Mouse (Mus musculus) embryonic facial prominence, embryonic 10.5 days (tissue): ENCODE data around the gene Clcn6. TPM values are rescaled to one million over a fixed set of nuclear protein-coding genes. Genes with fewer than 3 reads are reported as not detected.

ENCODE experiments used
- DNase-seq: peaks from one replicate; pipeline ENCODE4 v3.0.0-alpha.2; 2017; ENCODE audit warnings: low spot score
- H3K27ac ChIP-seq: fragments of 300-500 bp; sonication (generic); replicated peaks from 2 replicates; pipeline ENCODE4 v1.5.1; 2016; ENCODE audit warnings: mild to moderate bottlenecking
- H3K27me3 ChIP-seq: fragments of 300-500 bp; sonication (generic); replicated peaks from 2 replicates; pipeline ENCODE4 v1.6.1; 2016; ENCODE audit warnings: low read depth, mild to moderate bottlenecking; ENCODE audit not compliant: poor library complexity, severe bottlenecking
- H3K36me3 ChIP-seq: fragments of 300-500 bp; sonication (generic); replicated peaks from 2 replicates; pipeline ENCODE4 v1.6.1; 2016; ENCODE audit warnings: mild to moderate bottlenecking, moderate library complexity
- H3K4me1 ChIP-seq: fragments of 300-500 bp; sonication (generic); 2 replicates; pipeline ENCODE4 v1.6.1; 2016
- H3K4me3 ChIP-seq: fragments of 300-500 bp; sonication (generic); 2 replicates; pipeline ENCODE4 v1.5.1; 2016; ENCODE audit warnings: mild to moderate bottlenecking, moderate library complexity
- H3K9me3 ChIP-seq: fragments of 300-500 bp; sonication (generic); 2 replicates; pipeline ENCODE4 v1.6.1; 2016; ENCODE audit warnings: mild to moderate bottlenecking
- WGBS: fragments of 180-500 bp; shearing (Covaris S2); methylation state at CpG from one replicate; pipeline ENCODE4 v1.1.7; 2016; 5-methylcytosine and 5-hydroxymethylcytosine counted together
- polyA plus RNA-seq: library from polyadenylated mRNA; unstranded; fragments of >200 nt; fragmentation: Nextera tagmentation; extraction: Ambion mirVana; gene quantifications from 2 replicates; pipeline ENCODE4 v1.2.1, GENCODE M21; 2016

The Clcn6 gene
- polyA plus RNA-seq, 1 experiment from 2014 or later, result 10.3 TPM

DNA sequence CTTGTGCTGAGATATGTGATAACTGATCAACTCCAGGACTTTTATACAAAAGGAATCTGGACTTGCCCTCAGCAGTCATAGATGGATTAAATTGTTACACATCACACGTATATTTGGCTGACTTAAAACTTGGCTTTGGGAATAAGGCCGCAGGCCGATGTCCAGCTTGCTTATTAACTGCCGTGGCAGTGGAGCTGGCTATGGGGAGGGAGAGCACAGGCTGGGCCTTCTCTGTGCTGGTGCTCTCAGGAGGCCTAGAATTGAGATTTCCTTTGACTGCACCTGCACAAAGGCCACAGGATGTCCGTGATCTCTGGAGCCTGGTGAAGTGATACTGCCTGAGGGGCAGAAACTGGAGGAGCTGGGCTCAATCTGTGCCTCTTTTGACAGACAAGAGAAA lies 8.1 kb downstream of the Clcn6 start:
- Histone ChIP-seq H3K4me3 (no peak overlapping the region), H3K9me3 (no peaks in the 10 kb centered on the region), H3K36me3 (peaks cover 85% of the 10 kb centered on the region), H3K4me1 (no peaks in the 10 kb centered on the region), H3K27me3 (no peaks in the 10 kb centered on the region), H3K27ac (no peak overlapping the region)
- WGBS, result 76% methylated on average over 5 of the region's 5 CpGs
- DNase-seq, result no peak

- Histone ChIP-seq H3K9me3 (no peaks in the 10 kb centered on the region), H3K4me3 (no peak overlapping the region), H3K4me1 (no peaks in the 10 kb centered on the region), H3K27me3 (no peaks in the 10 kb centered on the region), H3K36me3 (peaks cover 85% of the 10 kb centered on the region), H3K27ac (no peak overlapping the region)
- DNase-seq, result no peak
- 92% methylated on average over 7 of the region's 7 CpGs for WGBS
Measured at GRCm38 (mm10) chr4:148029297-148029696, 9.3 kb downstream of the Clcn6 start.

DNA sequence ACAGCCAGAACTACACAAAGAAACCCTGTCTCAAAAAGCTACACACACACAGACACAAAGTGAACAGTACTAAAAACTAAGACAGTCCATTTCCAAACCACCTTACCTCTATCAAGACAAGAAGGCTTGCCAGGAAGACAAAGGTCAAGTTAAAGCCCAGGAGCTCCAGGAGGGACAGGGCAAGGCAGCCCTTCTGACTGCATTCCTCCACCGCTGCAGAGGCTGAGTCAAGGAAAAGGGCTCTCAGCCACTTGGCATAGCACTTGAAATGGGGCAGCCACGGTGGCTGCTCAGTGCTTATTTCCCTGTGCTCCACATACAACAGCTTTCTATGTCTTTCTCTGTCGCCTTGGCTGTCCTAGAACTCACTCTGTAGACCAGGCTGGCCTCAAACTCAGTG lies 14.6 kb downstream of the Clcn6 start:
- no peak overlapping the region for H3K27ac ChIP-seq
- H3K9me3 ChIP-seq, result no peaks in the 10 kb centered on the region
- H3K4me3 ChIP-seq, result no peak overlapping the region
- peaks cover 98% of the 10 kb centered on the region for H3K36me3 ChIP-seq
- WGBS, result 88% methylated on average over 3 of the region's 3 CpGs
- no peak for DNase-seq
- no peaks in the 10 kb centered on the region for H3K27me3 ChIP-seq
- peaks cover 3% of the 10 kb centered on the region for H3K4me1 ChIP-seq

DNA sequence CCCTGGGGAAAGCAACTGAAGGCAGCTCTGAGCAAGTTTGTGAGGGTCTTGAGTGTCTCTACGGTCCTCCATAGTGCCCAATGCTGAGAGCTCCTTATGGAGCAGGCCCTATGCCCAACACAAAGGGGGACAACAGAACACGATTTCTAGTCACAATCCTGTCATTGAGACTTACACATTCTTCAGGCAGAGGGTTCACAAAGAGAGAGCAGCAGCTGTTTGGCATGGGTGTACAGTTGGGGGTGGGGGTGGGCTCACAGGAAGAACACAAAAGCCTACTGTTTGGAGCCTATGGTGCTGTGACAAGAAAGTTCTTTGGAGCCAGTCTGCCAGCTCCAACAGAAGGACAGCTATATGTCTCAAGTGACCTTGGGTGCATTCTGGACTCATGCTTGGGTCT lies 20.2 kb downstream of the Clcn6 start:
- Histone ChIP-seq H3K4me1 (peaks cover 7% of the 10 kb centered on the region), H3K4me3 (no peak overlapping the region), H3K27ac (no peak overlapping the region), H3K9me3 (no peaks in the 10 kb centered on the region), H3K36me3 (peaks cover 100% of the 10 kb centered on the region), H3K27me3 (no peaks in the 10 kb centered on the region)
- WGBS, result 46% methylated on average over 2 of the region's 2 CpGs
- no peak for DNase-seq

GRCm38 (mm10) chr4:148016981-148017380 lies 21.6 kb downstream of the Clcn6 start:
- Histone ChIP-seq H3K27ac (no peak overlapping the region), H3K36me3 (peaks cover 100% of the 10 kb centered on the region), H3K9me3 (no peaks in the 10 kb centered on the region), H3K27me3 (no peaks in the 10 kb centered on the region), H3K4me3 (no peak overlapping the region), H3K4me1 (peaks cover 7% of the 10 kb centered on the region)
- DNase-seq, result no peak
- WGBS, result 82% methylated on average over 3 of the region's 3 CpGs

GRCm38 (mm10) chr4:148015418-148015817 lies 23.2 kb downstream of the Clcn6 start:
- Histone ChIP-seq H3K27ac (no peak overlapping the region), H3K4me1 (peaks cover 7% of the 10 kb centered on the region), H3K36me3 (peaks cover 100% of the 10 kb centered on the region), H3K9me3 (no peaks in the 10 kb centered on the region), H3K4me3 (no peak overlapping the region), H3K27me3 (no peaks in the 10 kb centered on the region)
- DNase-seq, result no peak
- WGBS, result 80% methylated on average over 10 of the region's 10 CpGs

GRCm38 (mm10) chr4:148012216-148012615 lies 26.4 kb downstream of the Clcn6 start:
- Histone ChIP-seq H3K9me3 (no peaks in the 10 kb centered on the region), H3K36me3 (peaks cover 100% of the 10 kb centered on the region), H3K27ac (no peak overlapping the region), H3K4me1 (no peaks in the 10 kb centered on the region), H3K27me3 (no peaks in the 10 kb centered on the region), H3K4me3 (no peak overlapping the region)
- DNase-seq, result no peak
- WGBS, result 91% methylated on average over 4 of the region's 4 CpGs

DNA sequence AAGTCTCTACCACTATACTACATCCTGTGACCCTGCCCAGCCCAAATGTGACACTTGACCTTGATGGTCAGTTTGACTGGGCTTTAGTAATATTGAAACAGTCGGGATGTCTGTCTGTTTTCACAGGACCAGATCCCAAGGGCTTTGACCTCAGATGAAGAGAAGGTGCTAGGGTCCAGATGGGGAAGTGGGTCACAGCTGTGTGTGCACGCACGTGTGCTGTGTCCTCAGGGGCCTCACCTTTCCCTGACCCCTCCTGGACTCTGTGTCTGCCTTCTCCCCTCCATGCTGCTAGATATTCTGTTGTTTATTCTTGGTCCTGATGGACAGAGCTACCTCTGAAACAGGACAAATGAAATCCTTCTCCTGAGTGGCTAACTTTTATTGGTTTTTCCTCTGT lies 27.3 kb downstream of the Clcn6 start:
- 62% methylated on average over 3 of the region's 3 CpGs for WGBS
- no peak for DNase-seq

GRCm38 (mm10) chr4:148009641-148010040 lies 29.0 kb downstream of the Clcn6 start:
- DNase-seq, result no peak
- H3K36me3 ChIP-seq, result peaks cover 100% of the 10 kb centered on the region
- no peaks in the 10 kb centered on the region for H3K27me3 ChIP-seq
- 89% methylated on average over 2 of the region's 2 CpGs for WGBS
- H3K9me3 ChIP-seq, result no peaks in the 10 kb centered on the region
- H3K4me3 ChIP-seq, result no peak overlapping the region
- H3K27ac ChIP-seq, result no peak overlapping the region
- no peaks in the 10 kb centered on the region for H3K4me1 ChIP-seq

More for the DNA sequence above, 27.3 kb downstream of the Clcn6 start:
- Histone ChIP-seq H3K4me1 (no peaks in the 10 kb centered on the region), H3K36me3 (peaks cover 100% of the 10 kb centered on the region), H3K27me3 (no peaks in the 10 kb centered on the region), H3K27ac (no peak overlapping the region), H3K9me3 (no peaks in the 10 kb centered on the region), H3K4me3 (no peak overlapping the region)

- H3K4me1 ChIP-seq, result no peaks in the 10 kb centered on the region
- H3K4me3 ChIP-seq, result no peak overlapping the region
- DNase-seq, result peak; percentile 37
- H3K27ac ChIP-seq, result no peak overlapping the region
- peaks cover 99% of the 10 kb centered on the region for H3K36me3 ChIP-seq
- H3K9me3 ChIP-seq, result no peaks in the 10 kb centered on the region
- 80% methylated on average over 4 of the region's 4 CpGs for WGBS
- H3K27me3 ChIP-seq, result no peaks in the 10 kb centered on the region
Measured at GRCm38 (mm10) chr4:148008412-148008811, 30.2 kb downstream of the Clcn6 start.

- WGBS, result 85% methylated on average over 7 of the region's 7 CpGs
- DNase-seq, result no peak
Measured at GRCm38 (mm10) chr4:148004361-148004760, 34.3 kb downstream of the Clcn6 start.

GRCm38 (mm10) chr4:148001866-148002265 lies 36.8 kb downstream of the Clcn6 start:
- no peak for DNase-seq
- Histone ChIP-seq H3K4me3 (no peak overlapping the region), H3K9me3 (no peaks in the 10 kb centered on the region), H3K27me3 (no peaks in the 10 kb centered on the region), H3K36me3 (peaks cover 37% of the 10 kb centered on the region), H3K27ac (no peak overlapping the region), H3K4me1 (no peaks in the 10 kb centered on the region)
- 50% methylated on average over 8 of the region's 8 CpGs for WGBS

More at GRCm38 (mm10) chr4:148004361-148004760, 34.3 kb downstream of the Clcn6 start:
- Histone ChIP-seq H3K9me3 (no peaks in the 10 kb centered on the region), H3K27ac (no peak overlapping the region), H3K4me3 (no peak overlapping the region), H3K36me3 (peaks cover 62% of the 10 kb centered on the region), H3K27me3 (no peaks in the 10 kb centered on the region), H3K4me1 (no peaks in the 10 kb centered on the region)

DNA sequence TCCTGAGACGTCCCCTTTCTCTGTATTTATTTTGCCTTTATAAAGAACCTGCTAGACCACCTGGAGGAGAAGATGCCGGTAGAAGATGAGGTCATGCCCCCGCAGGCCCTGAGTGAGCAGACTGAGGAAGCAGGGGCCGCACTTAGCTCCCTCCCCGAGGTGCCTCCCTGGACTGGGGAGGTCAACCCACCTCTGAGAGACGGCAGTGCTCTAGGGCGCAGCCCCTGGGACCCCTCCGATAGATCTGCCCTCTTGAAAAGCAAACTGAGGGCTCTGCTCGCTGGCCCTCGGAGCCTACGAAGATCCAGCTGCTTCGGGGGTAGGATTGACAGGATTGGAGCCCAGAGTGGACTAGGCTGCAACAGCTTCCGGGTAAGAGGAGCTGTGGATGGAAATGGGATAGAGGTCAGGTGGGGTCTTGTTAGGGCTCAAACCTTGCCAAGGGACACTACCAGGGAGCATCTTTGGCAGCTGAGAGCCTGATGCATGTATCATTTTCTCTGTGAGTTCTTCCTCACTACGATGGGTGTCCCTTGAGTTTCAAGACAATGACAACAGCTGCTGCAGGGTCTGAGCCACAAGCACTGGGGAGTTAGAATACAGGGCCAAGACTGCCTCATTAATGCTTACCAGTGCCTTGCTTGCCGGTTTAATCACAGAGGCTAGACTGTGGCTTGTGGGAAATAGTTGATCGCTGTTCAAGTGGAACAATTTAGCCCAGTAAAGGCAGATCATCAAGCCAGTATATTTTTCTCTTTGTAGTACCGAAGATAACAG lies 37.4 kb downstream of the Clcn6 start:
- no peaks in the 10 kb centered on the region for H3K4me1 ChIP-seq
- no peak for DNase-seq

More for the DNA sequence above, 37.4 kb downstream of the Clcn6 start:
- Histone ChIP-seq H3K27me3 (no peaks in the 10 kb centered on the region), H3K27ac (no peak overlapping the region), H3K36me3 (peaks cover 30% of the 10 kb centered on the region), H3K4me3 (no peak overlapping the region), H3K9me3 (no peaks in the 10 kb centered on the region)
- WGBS, result 80% methylated on average over 17 of the region's 17 CpGs
